Mouse (Mus musculus): ENCODE measurements around the gene C1qtnf2. TPM values are rescaled to one million over a fixed set of nuclear protein-coding genes. Genes with fewer than 3 reads are reported as not detected.

The C1qtnf2 gene
- polyA plus RNA-seq, 1 experiment from 2014 or later: 7.9 TPM

DNA sequence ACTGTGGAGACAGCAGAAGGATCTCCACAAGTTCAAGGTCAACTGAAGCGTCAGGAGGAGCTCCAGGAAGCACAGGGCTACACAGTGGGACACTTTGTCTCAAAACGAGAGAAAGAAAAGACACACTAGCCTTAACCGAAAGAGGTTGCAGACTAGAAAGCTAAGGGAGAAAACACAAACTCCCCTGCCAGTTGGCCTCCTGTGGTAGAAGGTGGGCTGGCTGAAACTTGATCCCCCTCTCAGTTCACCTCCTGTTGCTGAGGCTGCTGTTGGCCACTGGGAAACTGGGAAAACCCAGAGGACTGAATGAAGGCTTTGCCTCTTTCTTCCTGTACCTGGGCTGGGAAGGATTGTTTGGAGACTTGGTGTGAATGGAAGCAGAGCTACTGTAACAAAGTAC is 56.0 kb downstream of the C1qtnf2 start:
- no peaks in the 10 kb centered on the region for H3K27me3 ChIP-seq (ENCODE audit: control insufficient read depth, insufficient read depth, low read length)
- 0 out of 2 replicates have a peak overlapping the region, but pooled peaks have one; percentile 18 for H3K9ac ChIP-seq (replicated peaks; ENCODE audit: low read depth, low read length)
- ATAC-seq (ENCODE audit: insufficient number of reproducible peaks, insufficient read depth, low FRiP score, low read depth): 0 out of 2 replicates have a peak, but pooled peaks have one; percentile 7
- no peak overlapping the region for H3K27ac ChIP-seq (ENCODE audit: low read length)
- H3K36me3 ChIP-seq (ENCODE audit: control insufficient read depth, insufficient read depth, low read length): peaks cover 17% of the 10 kb centered on the region
- peaks cover 7% of the 10 kb centered on the region; the same call in 1 of the 2 replicates for H3K4me1 ChIP-seq (ENCODE audit: control insufficient read depth, insufficient read depth, low read length)
- H3K4me3 ChIP-seq (ENCODE audit: low read depth, low read length): peak overlapping the region; percentile 84; the same call in 1 of the 2 replicates
- no peaks in the 10 kb centered on the region for H3K9me3 ChIP-seq (ENCODE audit: control insufficient read depth, low read depth, low read length)
- peak overlapping the region; percentile 87 for H3K4me2 ChIP-seq (replicated peaks; ENCODE audit: low read depth, low read length)
- WGBS: 23% methylated on average over 3 of the region's 3 CpGs

DNA sequence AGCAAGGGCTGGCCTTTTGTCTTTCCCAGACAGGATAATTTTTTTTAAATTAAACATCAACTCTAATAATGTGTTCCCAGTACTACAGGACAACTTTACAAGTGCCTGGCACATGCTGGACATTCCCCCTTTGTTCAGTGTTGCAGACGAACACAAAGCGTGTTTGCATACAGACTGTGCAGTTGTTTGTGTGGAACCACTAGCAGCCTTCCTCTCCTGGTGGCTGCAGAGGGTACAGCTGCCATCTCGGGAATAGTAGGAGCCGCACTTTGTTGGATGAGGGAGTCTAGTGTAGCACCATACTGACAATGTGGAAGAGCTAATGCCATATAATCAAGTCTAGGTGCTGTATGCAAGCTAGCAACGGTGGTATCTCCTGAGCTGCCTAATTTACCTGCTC is 57.5 kb downstream of the C1qtnf2 start:
- 69% methylated on average over 5 of the region's 5 CpGs for WGBS
- Histone ChIP-seq H3K4me3 (ENCODE audit: low read depth, low read length) (no peak overlapping the region), H3K9me3 (ENCODE audit: control insufficient read depth, low read depth, low read length) (no peaks in the 10 kb centered on the region), H3K4me2 (replicated peaks; ENCODE audit: low read depth, low read length) (no peak overlapping the region), H3K36me3 (ENCODE audit: control insufficient read depth, insufficient read depth, low read length) (peaks cover 26% of the 10 kb centered on the region), H3K27ac (ENCODE audit: low read length) (no peak overlapping the region), H3K27me3 (ENCODE audit: control insufficient read depth, insufficient read depth, low read length) (no peaks in the 10 kb centered on the region), H3K9ac (replicated peaks; ENCODE audit: low read depth, low read length) (no peak overlapping the region), H3K4me1 (ENCODE audit: control insufficient read depth, insufficient read depth, low read length) (peaks cover 7% of the 10 kb centered on the region; the same call in 1 of the 2 replicates)
- no peak for ATAC-seq (ENCODE audit: insufficient number of reproducible peaks, insufficient read depth, low FRiP score, low read depth)

DNA sequence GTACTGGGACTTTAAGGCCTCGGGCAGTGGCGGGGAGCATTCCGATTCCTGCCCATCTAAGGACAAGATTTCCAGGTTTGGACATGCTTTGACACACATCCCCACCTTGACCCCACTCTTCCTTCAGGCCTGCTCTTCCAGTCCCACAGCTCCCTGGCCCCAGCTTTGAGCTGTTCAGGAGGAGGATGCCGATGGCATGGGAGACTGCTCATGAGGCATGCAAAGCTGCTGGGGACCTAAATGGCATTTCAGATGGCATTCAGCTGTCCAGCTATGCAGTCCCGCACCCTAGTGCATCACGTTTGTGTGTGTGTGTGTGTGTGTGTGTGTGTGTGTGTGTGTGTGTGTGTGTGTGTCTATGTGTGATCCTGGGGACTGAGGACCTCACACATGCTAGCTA is 63.0 kb downstream of the C1qtnf2 start:
- 73% methylated on average over 6 of the region's 6 CpGs for WGBS
- Histone ChIP-seq H3K36me3 (ENCODE audit: control insufficient read depth, insufficient read depth, low read length) (peaks cover 35% of the 10 kb centered on the region), H3K9ac (replicated peaks; ENCODE audit: low read depth, low read length) (no peak overlapping the region), H3K27ac (ENCODE audit: low read length) (no peak overlapping the region), H3K4me3 (ENCODE audit: low read depth, low read length) (no peak overlapping the region), H3K27me3 (ENCODE audit: control insufficient read depth, insufficient read depth, low read length) (no peaks in the 10 kb centered on the region), H3K4me1 (ENCODE audit: control insufficient read depth, insufficient read depth, low read length) (0 out of 2 replicates have a peak, but pooled peaks cover 3% of the 10 kb centered on the region), H3K9me3 (ENCODE audit: control insufficient read depth, low read depth, low read length) (no peaks in the 10 kb centered on the region), H3K4me2 (replicated peaks; ENCODE audit: low read depth, low read length) (no peak overlapping the region)
- no peak for ATAC-seq (ENCODE audit: insufficient number of reproducible peaks, insufficient read depth, low FRiP score, low read depth)

DNA sequence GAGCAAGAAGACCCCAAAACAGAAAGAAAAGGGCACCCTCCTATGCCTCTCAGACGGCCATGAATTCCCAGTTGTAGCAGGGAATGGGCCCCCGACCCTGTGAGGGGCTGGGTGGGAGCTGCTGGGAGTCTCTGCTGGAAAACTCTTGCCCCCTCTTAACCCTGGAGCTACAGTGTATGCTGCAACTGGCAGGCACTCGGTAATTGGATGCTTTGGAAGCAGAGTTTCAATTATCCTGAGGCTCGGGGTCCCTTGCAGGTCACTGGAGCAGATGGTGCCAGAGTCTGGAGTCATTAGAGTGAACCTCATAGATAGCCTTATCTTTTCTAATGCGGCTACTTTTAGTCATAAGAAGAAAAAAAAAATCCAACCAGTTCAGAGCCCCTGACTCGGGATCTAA is 65.8 kb downstream of the C1qtnf2 start:
- Histone ChIP-seq H3K36me3 (ENCODE audit: control insufficient read depth, insufficient read depth, low read length) (peaks cover 18% of the 10 kb centered on the region), H3K4me3 (ENCODE audit: low read depth, low read length) (no peak overlapping the region), H3K4me2 (replicated peaks; ENCODE audit: low read depth, low read length) (no peak overlapping the region), H3K4me1 (ENCODE audit: control insufficient read depth, insufficient read depth, low read length) (0 out of 2 replicates have a peak, but pooled peaks cover 3% of the 10 kb centered on the region), H3K9ac (replicated peaks; ENCODE audit: low read depth, low read length) (no peak overlapping the region), H3K27ac (ENCODE audit: low read length) (no peak overlapping the region), H3K27me3 (ENCODE audit: control insufficient read depth, insufficient read depth, low read length) (no peaks in the 10 kb centered on the region), H3K9me3 (ENCODE audit: control insufficient read depth, low read depth, low read length) (no peaks in the 10 kb centered on the region)
- 26% methylated on average over 6 of the region's 6 CpGs for WGBS
- peak; percentile 62; the same call in 1 of the 2 replicates for ATAC-seq (ENCODE audit: insufficient number of reproducible peaks, insufficient read depth, low FRiP score, low read depth)

Other genes with a start within 250 kb of the C1qtnf2 start
- gene Pttg1, start 48.0 kb upstream of the C1qtnf2 start, polyA plus RNA-seq (2014; fragmentation: Nextera tagmentation; extraction: Ambion mirVana): 68.1 and 74.9 TPM in 2 replicates
- gene Slu7, start 40.5 kb upstream of the C1qtnf2 start, polyA plus RNA-seq (2014; fragmentation: Nextera tagmentation; extraction: Ambion mirVana): 55.4 and 58.6 TPM in 2 replicates
- gene Ccnjl, start 54.5 kb downstream of the C1qtnf2 start, polyA plus RNA-seq (2014; fragmentation: Nextera tagmentation; extraction: Ambion mirVana): 18.1 and 20.0 TPM in 2 replicates
- 4.1 and 6.2 TPM in 2 replicates for gene 4933415A04Rik, start 112.8 kb downstream of the C1qtnf2 start, polyA plus RNA-seq (2014; fragmentation: Nextera tagmentation; extraction: Ambion mirVana)
- not detected in 2 replicates for gene Fabp6, start 127.3 kb downstream of the C1qtnf2 start, polyA plus RNA-seq (2014; fragmentation: Nextera tagmentation; extraction: Ambion mirVana)
- gene Pwwp2a, start 207.7 kb downstream of the C1qtnf2 start, polyA plus RNA-seq (2014; fragmentation: Nextera tagmentation; extraction: Ambion mirVana): 39.5 and 40.0 TPM in 2 replicates

Measured in stomach, embryonic 14.5 days (tissue).